Mouse (Mus musculus): ENCODE results near the gene Piwil4.
"Not testable (repeated sequence)": the region's sequence is repeated elsewhere in the genome, so short reads cannot be mapped to it uniquely, and the experiment has no call there.

The Piwil4 gene

DNA sequence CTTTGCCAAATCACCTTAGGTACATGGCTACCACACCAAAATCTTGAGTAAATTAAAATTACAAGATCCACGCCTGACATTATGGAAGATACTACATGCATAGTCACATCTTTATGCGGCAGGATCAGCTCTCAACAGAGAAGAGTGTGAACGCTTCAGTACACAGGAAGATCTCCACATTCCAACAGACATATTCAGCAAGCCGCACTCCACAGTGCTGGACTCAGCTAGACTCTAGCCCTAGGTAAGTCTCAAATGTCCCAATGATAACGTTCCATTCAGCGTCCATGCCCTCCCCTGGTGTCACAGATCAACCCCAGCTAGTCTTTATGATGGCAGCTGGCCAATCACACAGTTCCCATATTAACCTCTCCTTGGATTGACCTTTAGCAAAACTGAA is 14.5 kb downstream of the Piwil4 start:
- DNase-seq (ENCODE audit: low read depth, low spot score): no peak

GRCm38 (mm10) chr9:14724755-14725420 is 15.6 kb downstream of the Piwil4 start:
- no peak for DNase-seq (ENCODE audit: low read depth, low spot score)

GRCm38 (mm10) chr9:14721610-14722009 is 18.9 kb downstream of the Piwil4 start:
- DNase-seq (ENCODE audit: low read depth, low spot score): no peak

GRCm38 (mm10) chr9:14720384-14720783 is 20.1 kb downstream of the Piwil4 start:
- no peak for DNase-seq (ENCODE audit: low read depth, low spot score)

DNA sequence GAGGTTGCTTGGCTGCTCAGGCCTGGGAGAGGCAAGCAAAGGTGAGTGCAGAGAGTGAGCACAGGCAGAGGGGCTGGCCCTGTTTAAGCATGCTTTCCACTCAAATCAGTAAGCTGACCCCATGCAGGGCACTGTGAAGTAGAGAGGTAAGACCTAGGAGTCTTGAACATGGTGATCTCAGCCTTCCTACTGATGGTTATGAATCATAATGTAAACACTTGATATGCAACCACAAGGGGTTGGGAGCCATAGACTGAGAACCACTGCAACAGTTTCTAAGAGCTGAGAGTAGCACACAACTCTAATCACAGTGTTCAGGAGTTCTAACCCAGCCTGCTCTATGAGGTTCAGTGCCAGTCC is 22.2 kb downstream of the Piwil4 start:
- no peak for DNase-seq (ENCODE audit: low read depth, low spot score)

DNA sequence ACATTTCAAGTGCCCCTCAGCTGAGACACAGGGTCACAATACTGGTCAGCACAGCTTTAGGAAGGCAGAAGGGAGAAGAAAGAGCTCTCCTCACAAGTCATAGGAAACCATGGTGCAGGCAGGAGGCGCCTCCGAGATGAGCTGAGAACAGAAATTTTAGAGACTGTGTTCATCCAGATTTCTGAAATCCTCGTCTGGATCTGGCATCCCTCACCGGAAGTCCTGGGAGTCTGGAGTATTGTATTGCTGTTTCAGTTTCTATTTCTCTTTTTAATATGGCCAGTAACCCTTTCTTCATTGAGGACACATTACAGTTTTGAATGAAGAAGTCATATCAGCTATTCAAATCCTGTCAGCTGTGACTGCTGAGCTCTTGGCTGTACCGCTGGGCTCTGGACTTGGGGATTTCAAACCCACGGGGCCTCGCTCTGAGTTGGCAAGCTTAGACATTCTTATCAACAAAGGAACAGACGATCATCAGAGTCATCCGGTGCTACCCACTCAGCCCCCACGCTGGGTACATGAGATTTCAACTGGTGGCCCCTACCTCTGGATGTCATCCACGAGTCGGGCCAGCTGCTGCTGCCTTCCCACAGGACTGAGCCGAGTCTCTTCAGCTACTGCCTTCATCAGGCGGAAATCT is 22.7 kb downstream of the Piwil4 start:
- peak; percentile 6 for DNase-seq (ENCODE audit: low read depth, low spot score)

- DNase-seq (ENCODE audit: low read depth, low spot score): no peak
Observed at GRCm38 (mm10) chr9:14715258-14715657, 25.3 kb downstream of the Piwil4 start.

DNA sequence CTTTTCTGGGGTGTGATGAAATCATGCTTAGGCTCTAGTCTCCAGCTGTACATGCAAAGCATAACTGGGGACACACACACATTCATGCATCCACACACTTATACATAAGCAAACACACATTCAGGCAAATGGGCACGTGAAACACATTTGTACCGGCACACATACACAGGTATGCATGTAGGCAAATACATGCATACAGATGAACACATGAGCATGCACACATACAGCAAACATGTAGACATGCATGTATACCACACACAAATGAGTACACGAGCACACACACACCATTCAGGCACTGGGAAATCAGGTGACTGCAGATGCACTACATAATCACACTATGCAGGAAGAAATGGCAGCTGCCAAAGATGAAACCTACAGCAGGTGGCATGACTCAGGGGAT is 29.6 kb downstream of the Piwil4 start:
- DNase-seq (ENCODE audit: low read depth, low spot score): no peak

GRCm38 (mm10) chr9:14705321-14706162 is 35.0 kb downstream of the Piwil4 start:
- no peak for DNase-seq (ENCODE audit: low read depth, low spot score)

DNA sequence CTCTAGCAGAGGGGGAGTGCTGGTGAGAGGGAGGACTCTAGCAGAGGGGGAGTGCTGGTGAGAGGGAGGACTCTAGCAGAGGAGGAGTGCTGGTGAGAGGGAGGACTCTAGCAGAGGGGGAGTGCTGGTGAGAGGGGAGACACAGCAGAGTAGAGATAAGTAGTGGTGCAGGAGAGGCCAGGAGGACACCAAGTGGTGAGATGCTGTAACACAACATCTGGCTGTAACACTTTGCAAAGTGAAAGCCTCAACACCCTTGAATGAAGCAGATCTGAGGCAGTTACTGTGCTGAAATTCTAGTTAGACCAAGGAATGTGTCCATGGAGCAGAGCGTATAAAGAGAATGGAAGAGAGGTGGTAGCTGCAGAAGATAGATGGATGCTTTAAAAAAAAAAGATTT is 39.7 kb downstream of the Piwil4 start:
- not testable (repeated sequence) for DNase-seq (ENCODE audit: low read depth, low spot score)

- DNase-seq (ENCODE audit: low read depth, low spot score): no peak
Observed at GRCm38 (mm10) chr9:14699288-14699640, 41.3 kb downstream of the Piwil4 start.

- peak; percentile 83 for DNase-seq (ENCODE audit: low read depth, low spot score)
Observed at GRCm38 (mm10) chr9:14698582-14699287, 41.8 kb downstream of the Piwil4 start.

GRCm38 (mm10) chr9:14697903-14698302 is 42.6 kb downstream of the Piwil4 start:
- peak; percentile 49 for DNase-seq (ENCODE audit: low read depth, low spot score)

GRCm38 (mm10) chr9:14689376-14690108 is 51.0 kb downstream of the Piwil4 start:
- DNase-seq (ENCODE audit: low read depth, low spot score): no peak

GRCm38 (mm10) chr9:14684363-14684762 is 56.2 kb downstream of the Piwil4 start:
- DNase-seq (ENCODE audit: low read depth, low spot score): no peak

- no peak for DNase-seq (ENCODE audit: low read depth, low spot score)
Observed at GRCm38 (mm10) chr9:14682741-14683140, 57.8 kb downstream of the Piwil4 start.

DNA sequence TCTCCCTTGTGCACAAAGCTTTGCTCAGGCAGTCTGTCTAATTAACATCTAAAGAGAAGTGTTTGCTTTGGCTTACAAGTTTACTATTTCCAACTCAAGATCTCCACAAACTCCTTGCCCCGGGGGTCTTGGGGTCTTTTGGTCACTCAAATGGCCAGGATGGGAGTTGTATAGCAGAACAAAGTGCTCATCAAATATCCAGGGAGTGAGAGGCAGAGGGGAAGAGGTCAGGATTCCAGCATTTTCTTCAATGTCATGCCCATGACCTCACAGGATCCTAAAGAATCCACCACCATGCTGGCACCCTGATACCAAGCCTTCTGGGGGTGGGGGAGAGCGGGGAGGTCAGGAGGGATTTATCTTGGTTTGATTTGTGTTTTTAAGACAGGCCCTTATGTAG is 59.9 kb downstream of the Piwil4 start:
- no peak for DNase-seq (ENCODE audit: low read depth, low spot score)

GRCm38 (mm10) chr9:14675707-14676691 is 64.5 kb downstream of the Piwil4 start:
- DNase-seq (ENCODE audit: low read depth, low spot score): no peak

DNA sequence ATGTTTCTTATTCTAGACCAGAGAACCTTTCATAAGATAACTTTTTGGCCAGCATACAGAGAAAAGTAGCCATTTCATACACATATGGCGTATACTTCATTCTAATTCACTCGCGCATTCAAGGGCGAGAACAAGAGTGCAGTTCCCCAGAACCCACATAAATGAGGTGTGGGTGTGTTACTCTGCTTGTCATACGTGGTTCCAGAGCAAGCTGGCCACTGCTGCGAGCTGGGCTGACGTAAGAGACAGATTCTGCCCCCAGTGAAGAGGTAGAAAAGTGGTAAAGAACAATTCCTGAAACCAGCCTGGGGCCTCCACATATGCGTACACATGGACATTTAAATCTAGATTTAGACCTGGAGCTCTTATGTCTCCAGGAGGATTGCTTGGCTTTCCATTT is 66.0 kb downstream of the Piwil4 start:
- DNase-seq (ENCODE audit: low read depth, low spot score): no peak

- no peak for DNase-seq (ENCODE audit: low read depth, low spot score)
Observed at GRCm38 (mm10) chr9:14673109-14673508, 67.4 kb downstream of the Piwil4 start.

Data from CD4-positive, CD25-positive, alpha-beta regulatory T cell, adult 2 months (primary cell).